Mouse (Mus musculus) liver, embryonic 14.5 days (tissue): ENCODE data around the gene Slc25a41. TPM values are rescaled to one million over a fixed set of nuclear protein-coding genes. Genes with fewer than 3 reads are reported as not detected.

Experiments
- ATAC-seq: fragments of 200-750 bp; cut with Nextera tagmentation; 2 replicates; pipeline ENCODE4 v1.8.0; 2017; ENCODE audit warnings: moderate number of reproducible peaks, mild to moderate bottlenecking, moderate library complexity; ENCODE audit not compliant: insufficient read depth
- DNase-seq, 3 experiments: peaks; one replicate each; pipeline ENCODE4 v3.0.0-alpha.2; 2012 to 2013; ENCODE audit warnings: low read depth in 3 of 3, low spot score in 3 of 3
- H3K27ac ChIP-seq: fragments of 300-500 bp; sonication (generic); 2 replicates; pipeline ENCODE4 v1.5.1; 2014; ENCODE audit warnings: moderate library complexity, mild to moderate bottlenecking, control low read depth, inconsistent platforms
- H3K27me3 ChIP-seq: fragments of 300-500 bp; sonication (generic); 2 replicates; pipeline ENCODE4 v1.6.1; 2014; ENCODE audit warnings: mild to moderate bottlenecking, low read length, moderate library complexity; ENCODE audit not compliant: control insufficient read depth, insufficient read depth
- H3K36me3 ChIP-seq: fragments of 300-500 bp; sonication (generic); replicated peaks from 2 replicates; pipeline ENCODE4 v1.6.1; 2014; ENCODE audit warnings: low read depth; ENCODE audit not compliant: control insufficient read depth, insufficient read depth
- H3K4me1 ChIP-seq, 2 experiments: fragments of 200-500 bp in 1 of 2; fragments of 300-500 bp in 1 of 2; sonication (generic) in 1 of 2; replicated peaks; 2 replicates each; pipeline ENCODE4 v1.6.1; 2012 to 2014; ENCODE audit warnings: antibody characterized with exemption in 1 of 2, inconsistent platforms in 1 of 2, low read length in 1 of 2; ENCODE audit not compliant: control insufficient read depth in 2 of 2, insufficient read depth in 2 of 2
- H3K4me2 ChIP-seq: fragments of 300-500 bp; sonication (generic); 2 replicates; pipeline ENCODE4 v1.6.1; 2014; ENCODE audit warnings: low read depth, mild to moderate bottlenecking, control low read depth, moderate library complexity
- H3K4me3 ChIP-seq, 2 experiments: fragments of 200-500 bp in 1 of 2; fragments of 300-500 bp in 1 of 2; sonication (generic) in 1 of 2; 2 replicates each; pipeline ENCODE4 v1.5.1; 2012 to 2014; ENCODE audit warnings: low read depth in 2 of 2, low read length in 2 of 2, mild to moderate bottlenecking in 2 of 2, control low read depth in 1 of 2, inconsistent platforms in 1 of 2, moderate library complexity in 1 of 2; ENCODE audit not compliant: insufficient read depth in 1 of 2
- H3K9ac ChIP-seq: fragments of 300-500 bp; sonication (generic); replicated peaks from 2 replicates; pipeline ENCODE4 v1.6.1; 2014; ENCODE audit warnings: mild to moderate bottlenecking, control low read depth, moderate library complexity
- H3K9me3 ChIP-seq: fragments of 300-500 bp; sonication (generic); 2 replicates; pipeline ENCODE4 v1.6.1; 2016; ENCODE audit warnings: low read length, mixed read lengths; ENCODE audit not compliant: control insufficient read depth
- CTCF ChIP-seq: IDR thresholded peaks from 2 replicates; pipeline ENCODE4 v1.5.1; 2016; ENCODE audit warnings: antibody characterized with exemption, low read depth, control low read depth
- EP300 ChIP-seq: IDR thresholded peaks from 2 replicates; pipeline ENCODE4 v1.6.1; 2016; ENCODE audit warnings: antibody characterized with exemption, low read depth
- WGBS: fragments of 180-500 bp; shearing (Covaris S2); extraction: QIAGEN DNeasy Blood & Tissue Kit; methylation state at CpG from one replicate; pipeline ENCODE4 v1.1.7; 2014; ENCODE audit not compliant: insufficient replicate concordance; 5-methylcytosine and 5-hydroxymethylcytosine counted together
- polyA plus RNA-seq, 2 experiments: library from polyadenylated mRNA; depleted of rRNA in 1 of 2; stranded (reverse) in 1 of 2; unstranded in 1 of 2; fragments of >200 nt; fragmentation: Nextera tagmentation in 1 of 2; extraction: Ambion mirVana in 1 of 2; gene quantifications; 2 replicates each; pipeline versions ENCODE4 v1.2.1 to v1.2.3; 2012 to 2014

Gene Slc25a41
- polyA plus RNA-seq, 2 experiments: not detected

- peaks cover 34% of the 10 kb centered on the region for H3K27me3 ChIP-seq
- peak overlapping the region; percentile 96 for H3K4me2 ChIP-seq
- no peak overlapping the region for H3K9ac ChIP-seq
- ATAC-seq: no peak
- no peak for TF ChIP-seq CTCF
- TF ChIP-seq EP300: no peak
- WGBS: 32% methylated on average over 10 of the region's 10 CpGs
- DNase-seq: no peak
- H3K4me3 ChIP-seq: no peak overlapping the region
- no peak overlapping the region for H3K27ac ChIP-seq
- H3K36me3 ChIP-seq: no peaks in the 10 kb centered on the region
- H3K4me1 ChIP-seq: peaks cover 5 to 6% of the 10 kb centered on the region in 2 experiments; a peak in 3 of 4 replicates
- no peaks in the 10 kb centered on the region for H3K9me3 ChIP-seq
Measured at GRCm38 (mm10) chr17:57061069-57061468, 19.6 kb upstream of the Slc25a41 start.

GRCm38 (mm10) chr17:57060231-57060801, 18.9 kb upstream of the Slc25a41 start:
- Histone ChIP-seq H3K9ac (no peak overlapping the region; the same call in 1 of the 2 replicates), H3K27ac (no peak overlapping the region), H3K9me3 (no peaks in the 10 kb centered on the region), H3K4me1 (peaks cover 5 to 6% of the 10 kb centered on the region in 2 experiments; a peak in 3 of 4 replicates), H3K36me3 (no peaks in the 10 kb centered on the region), H3K27me3 (peaks cover 34% of the 10 kb centered on the region), H3K4me2 (peak overlapping the region; percentile 96), H3K4me3 (peak overlapping the region; percentile 54 to 63)
- WGBS: under 1% methylated on average over 44 of the region's 44 CpGs
- peak; percentile 78 for ATAC-seq
- peak; percentile 78 to 87 (median 83) for DNase-seq
- TF ChIP-seq CTCF: peak; percentile 83
- TF ChIP-seq EP300: no peak

DNA sequence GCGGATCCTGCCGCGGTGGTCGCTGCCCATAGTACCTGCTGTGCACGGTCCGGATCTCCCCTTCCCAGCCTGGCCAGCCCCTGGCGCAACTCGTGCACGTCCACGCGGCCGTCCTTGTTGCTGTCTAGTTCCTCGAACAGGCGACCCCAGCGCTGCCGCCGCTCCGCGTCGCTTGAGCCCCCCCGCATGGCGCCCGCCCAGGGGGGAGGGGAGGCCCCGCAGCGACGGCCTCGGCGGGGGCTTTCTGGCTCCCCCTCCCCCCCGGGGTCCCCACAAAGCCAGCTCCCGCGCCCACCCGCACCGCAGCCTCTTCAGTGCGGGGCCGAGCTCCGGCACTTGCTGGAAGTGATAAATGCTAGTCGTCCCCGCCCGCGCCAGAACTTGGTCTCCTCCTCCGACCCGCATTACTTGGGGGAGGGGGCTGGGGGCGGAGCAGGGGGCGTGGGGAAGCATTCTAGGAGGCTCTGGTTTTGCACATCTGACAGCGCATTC, 18.1 kb upstream of the Slc25a41 start, which contains the start of gene Slc25a23:
Slc25a23 (minus strand) TSS at position 378 of the 492 bp plus-strand sequence.
- H3K36me3 ChIP-seq: no peaks in the 10 kb centered on the region
- ATAC-seq (peak; percentile 19; the same call in 1 of the 2 replicates), DNase-seq (no peak)
- peaks cover 5 to 6% of the 10 kb centered on the region in 2 experiments; a peak in 3 of 4 replicates for H3K4me1 ChIP-seq
- under 1% methylated on average over 36 of the region's 45 CpGs for WGBS
- TF ChIP-seq CTCF (no peak), EP300 (no peak)
- H3K9me3 ChIP-seq: no peaks in the 10 kb centered on the region
- peak within 1 kb of the TSS; percentile 52 for H3K9ac ChIP-seq
- H3K27me3 ChIP-seq: peaks cover 34% of the 10 kb centered on the region
- no peak within 1 kb of the TSS for H3K27ac ChIP-seq
- H3K4me2 ChIP-seq: peak within 1 kb of the TSS; percentile 96
- peak within 1 kb of the TSS; percentile 54 to 63 for H3K4me3 ChIP-seq

GRCm38 (mm10) chr17:57058891-57059485, 17.5 kb upstream of the Slc25a41 start, which contains the start of gene Crb3:
Crb3 (plus strand) TSS chr17:57059105.
- 7% methylated on average over 20 of the region's 22 CpGs for WGBS
- peaks cover 34% of the 10 kb centered on the region for H3K27me3 ChIP-seq

DNA sequence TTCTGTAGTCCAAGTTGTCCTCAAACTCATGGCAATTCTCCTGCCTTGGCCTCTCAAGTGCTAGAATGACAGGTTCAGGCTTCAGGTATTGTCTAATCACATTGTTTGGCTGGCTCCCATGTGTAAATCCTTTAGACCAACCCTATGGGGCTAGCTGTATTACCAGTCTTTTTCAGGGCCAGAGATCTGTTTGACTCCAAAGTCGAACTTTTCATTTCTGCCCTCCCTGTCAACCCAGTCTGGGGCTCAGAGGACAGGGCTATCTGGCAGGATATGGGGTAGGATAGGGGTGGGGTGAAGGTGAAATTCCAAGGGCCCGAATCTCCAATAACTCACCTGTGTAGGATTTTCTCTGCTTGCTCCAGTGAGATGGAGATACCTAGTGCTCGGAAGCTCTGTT, 14.8 kb upstream of the Slc25a41 start:
- Histone ChIP-seq H3K36me3 (no peaks in the 10 kb centered on the region), H3K4me3 (no peak overlapping the region), H3K27me3 (peaks cover 11% of the 10 kb centered on the region), H3K9me3 (no peaks in the 10 kb centered on the region), H3K4me1 (peaks cover 5 to 6% of the 10 kb centered on the region in 2 experiments; a peak in 3 of 4 replicates), H3K4me2 (no peak overlapping the region), H3K9ac (no peak overlapping the region), H3K27ac (no peak overlapping the region)
- DNase-seq: no peak
- no peak for ATAC-seq
- WGBS: 54% methylated on average over 3 of the region's 3 CpGs
- no peak for TF ChIP-seq CTCF
- TF ChIP-seq EP300: no peak

More at GRCm38 (mm10) chr17:57058891-57059485, 17.5 kb upstream of the Slc25a41 start, which contains the start of gene Crb3:
- Histone ChIP-seq H3K9me3 (no peaks in the 10 kb centered on the region), H3K27ac (no peak within 1 kb of the TSS), H3K9ac (peak within 1 kb of the TSS; percentile 52), H3K4me1 (peaks cover 5 to 6% of the 10 kb centered on the region in 2 experiments; a peak in 3 of 4 replicates), H3K4me2 (peak within 1 kb of the TSS; percentile 96), H3K4me3 (peak within 1 kb of the TSS; percentile 54 to 63), H3K36me3 (no peaks in the 10 kb centered on the region)
- DNase-seq: no peak
- TF ChIP-seq CTCF (no peak), EP300 (no peak)
- ATAC-seq: no peak
